Mouse (Mus musculus) lung, embryonic 15.5 days (tissue): ENCODE measurements around the gene Tas2r106. TPM values are rescaled to one million over a fixed set of nuclear protein-coding genes. Genes with fewer than 3 reads are reported as not detected.

Source experiments
- ATAC-seq: fragments of 200-750 bp; cut with Nextera tagmentation; 2 replicates; pipeline ENCODE4 v1.8.0; 2017; ENCODE audit warnings: moderate number of reproducible peaks, borderline replicate concordance; ENCODE audit not compliant: low FRiP score, low TSS enrichment; ENCODE audit errors: extremely low read depth
- H3K27ac ChIP-seq: fragments of 300-500 bp; sonication (generic); 2 replicates; pipeline ENCODE4 v1.5.1; 2015; ENCODE audit warnings: moderate library complexity, mild to moderate bottlenecking, inconsistent platforms
- H3K27me3 ChIP-seq: fragments of 300-500 bp; sonication (generic); 2 replicates; pipeline ENCODE4 v1.6.1; 2015; ENCODE audit warnings: inconsistent platforms
- H3K36me3 ChIP-seq: fragments of 300-500 bp; sonication (generic); 2 replicates; pipeline ENCODE4 v1.6.1; 2015; ENCODE audit warnings: inconsistent platforms
- H3K4me1 ChIP-seq: fragments of 300-500 bp; sonication (generic); 2 replicates; pipeline ENCODE4 v1.6.1; 2015; ENCODE audit warnings: inconsistent platforms
- H3K4me2 ChIP-seq: fragments of 300-500 bp; sonication (generic); 2 replicates; pipeline ENCODE4 v1.6.1; 2015; ENCODE audit warnings: inconsistent platforms, mild to moderate bottlenecking, moderate library complexity
- H3K4me3 ChIP-seq: fragments of 300-500 bp; sonication (generic); 2 replicates; pipeline ENCODE4 v1.5.1; 2015; ENCODE audit warnings: mild to moderate bottlenecking, inconsistent platforms
- H3K9ac ChIP-seq: fragments of 300-500 bp; sonication (generic); 2 replicates; pipeline ENCODE4 v1.6.1; 2015; ENCODE audit warnings: inconsistent platforms
- H3K9me3 ChIP-seq: fragments of 300-500 bp; sonication (generic); 2 replicates; pipeline ENCODE4 v1.6.1; 2016; ENCODE audit warnings: inconsistent platforms
- WGBS: fragments of 180-500 bp; shearing (Covaris S2); methylation state at CpG from one replicate; pipeline ENCODE4 v1.1.7; 2015; 5-methylcytosine and 5-hydroxymethylcytosine counted together
- polyA plus RNA-seq: library from polyadenylated mRNA; unstranded; fragments of >200 nt; fragmentation: Nextera tagmentation; extraction: Ambion mirVana; gene quantifications from 2 replicates; pipeline ENCODE4 v1.2.1, GENCODE M21; 2015

The Tas2r106 gene
- polyA plus RNA-seq, result not detected in 2 replicates

DNA sequence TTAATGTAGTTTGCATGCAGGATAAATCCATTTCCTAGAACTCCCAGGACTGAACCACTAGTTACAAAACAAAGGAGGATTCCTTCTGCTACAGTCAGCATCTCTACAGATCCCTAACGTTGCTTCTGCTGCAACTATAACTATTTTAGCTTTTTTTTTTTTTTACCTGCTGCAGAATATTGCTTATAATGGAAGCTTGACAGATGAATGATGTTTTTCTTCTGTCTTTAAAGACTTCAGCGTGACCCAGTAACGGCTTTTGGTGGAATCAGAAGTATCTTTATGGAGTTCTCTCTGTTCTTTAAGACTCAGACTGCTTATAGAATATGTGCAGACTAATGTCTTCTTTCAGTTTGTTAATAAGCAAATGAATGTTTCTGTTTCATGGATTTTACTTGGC is at the start of gene Tas2r106:
Gene Tas2r106 (minus strand): TSS at position 101 of the 400 bp plus-strand sequence.
- no peaks in the 10 kb centered on the region for H3K36me3 ChIP-seq
- no peak within 1 kb of the TSS for H3K4me3 ChIP-seq
- H3K9me3 ChIP-seq, result no peaks in the 10 kb centered on the region
- no peak within 1 kb of the TSS for H3K4me2 ChIP-seq
- H3K9ac ChIP-seq, result no peak within 1 kb of the TSS
- H3K27ac ChIP-seq, result no peak within 1 kb of the TSS
- no peaks in the 10 kb centered on the region for H3K4me1 ChIP-seq
- 67% methylated on average over 3 of the region's 3 CpGs for WGBS
- no peaks in the 10 kb centered on the region for H3K27me3 ChIP-seq
- ATAC-seq, result no peak

DNA sequence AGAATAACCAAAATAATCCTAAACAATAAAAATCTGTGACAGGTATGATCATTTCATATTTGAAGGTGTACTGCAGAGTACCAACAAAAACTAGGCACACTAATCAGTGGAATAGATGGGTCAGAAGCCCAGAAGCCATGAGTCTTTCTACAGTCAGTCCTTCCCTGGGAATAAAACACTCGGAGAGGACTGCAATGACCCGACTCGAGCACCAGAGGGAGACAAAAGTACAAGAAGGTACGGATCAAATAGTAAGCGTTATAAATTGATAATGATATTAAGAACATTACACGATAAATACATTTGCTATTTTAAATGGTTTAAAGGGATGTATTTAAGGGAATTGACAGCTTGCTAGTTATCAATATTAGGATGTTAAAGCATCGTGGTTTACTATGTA is 34.1 kb upstream of the Tas2r106 start:
- Histone ChIP-seq H3K4me1 (no peaks in the 10 kb centered on the region), H3K9me3 (no peaks in the 10 kb centered on the region; the same call in 1 of the 2 replicates), H3K36me3 (no peaks in the 10 kb centered on the region), H3K9ac (no peak overlapping the region), H3K27me3 (no peaks in the 10 kb centered on the region), H3K4me2 (no peak overlapping the region), H3K27ac (no peak overlapping the region), H3K4me3 (no peak overlapping the region)
- 39% methylated on average over 7 of the region's 7 CpGs for WGBS
- no peak for ATAC-seq

DNA sequence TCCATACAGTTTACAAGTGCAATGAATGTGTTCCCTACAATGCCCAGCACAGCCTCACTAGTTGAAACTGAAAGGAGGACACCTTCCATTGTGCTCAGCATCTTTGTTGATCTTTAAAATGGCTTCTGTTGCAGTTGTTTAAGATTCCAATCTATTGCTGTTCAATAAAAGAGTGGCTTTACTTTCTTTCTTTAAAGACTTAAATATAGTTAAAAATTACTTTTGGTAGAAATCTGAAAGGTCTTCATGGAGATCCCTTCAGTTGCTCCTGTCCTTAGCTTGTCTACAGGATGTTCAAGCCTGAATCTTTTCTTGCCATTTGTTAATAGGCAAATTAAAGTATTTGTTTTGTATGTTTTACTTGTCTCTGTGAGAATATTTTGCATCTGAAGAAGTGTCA is 11.3 kb upstream of the Tas2r106 start, which contains the start of gene Tas2r114:
Gene Tas2r114 (minus strand): TSS at position 101 of the 400 bp plus-strand sequence.
- ATAC-seq, result no peak
- H3K27ac ChIP-seq, result no peak within 1 kb of the TSS
- H3K36me3 ChIP-seq, result no peaks in the 10 kb centered on the region

DNA sequence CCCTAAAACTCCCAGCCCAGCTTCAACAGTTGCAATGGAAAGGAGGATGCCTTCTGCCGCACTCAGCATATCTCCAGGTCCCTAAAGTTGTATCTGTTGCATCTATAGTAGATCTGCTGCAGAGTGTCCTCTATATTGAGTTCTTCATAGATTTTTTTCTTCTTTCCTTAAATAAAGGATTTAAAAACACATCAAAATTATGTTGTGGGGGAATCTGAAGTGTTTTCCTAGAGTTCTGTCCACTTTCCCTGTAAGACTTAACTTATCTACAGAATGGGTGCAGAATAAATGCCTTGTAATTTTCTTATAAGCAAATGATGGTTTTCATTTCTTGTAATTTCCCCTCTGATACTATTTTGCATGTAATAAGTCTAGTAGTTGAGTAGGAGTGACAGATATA is 8.7 kb upstream of the Tas2r106 start, which contains the start of gene Tas2r105:
Gene Tas2r105 (minus strand): TSS at position 101 of the 400 bp plus-strand sequence.
- Histone ChIP-seq H3K4me3 (no peak within 1 kb of the TSS), H3K4me1 (no peaks in the 10 kb centered on the region), H3K9ac (no peak within 1 kb of the TSS), H3K4me2 (no peak within 1 kb of the TSS), H3K9me3 (no peaks in the 10 kb centered on the region), H3K36me3 (no peaks in the 10 kb centered on the region), H3K27ac (no peak within 1 kb of the TSS), H3K27me3 (no peaks in the 10 kb centered on the region)
- 65% methylated on average over 1 of the region's 1 CpGs for WGBS
- ATAC-seq, result no peak

More for the DNA sequence above, 11.3 kb upstream of the Tas2r106 start, which contains the start of gene Tas2r114:
- Histone ChIP-seq H3K4me2 (no peak within 1 kb of the TSS), H3K27me3 (no peaks in the 10 kb centered on the region), H3K4me1 (no peaks in the 10 kb centered on the region), H3K4me3 (no peak within 1 kb of the TSS), H3K9me3 (no peaks in the 10 kb centered on the region), H3K9ac (no peak within 1 kb of the TSS)

DNA sequence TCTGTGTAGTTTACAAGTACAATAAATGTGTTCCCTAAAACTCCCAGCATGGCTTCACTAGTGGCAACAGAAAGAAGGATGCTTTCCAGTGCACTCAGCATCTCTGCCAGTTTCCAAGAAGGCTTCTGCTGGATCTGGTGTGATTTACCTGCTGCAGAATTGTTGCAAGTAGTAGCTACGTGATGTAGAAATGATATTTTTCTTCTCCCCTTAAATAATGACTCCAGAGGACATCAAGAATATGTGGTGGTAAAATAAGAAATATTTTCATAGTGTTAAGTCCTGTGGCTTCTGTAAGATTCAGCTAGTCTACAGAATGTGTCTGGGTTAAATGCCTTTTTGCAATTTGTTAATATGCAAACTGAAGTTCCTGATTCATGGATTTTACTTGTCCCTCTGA is 7.0 kb upstream of the Tas2r106 start, which contains the start of gene Tas2r104:
Gene Tas2r104 (minus strand): TSS at position 101 of the 400 bp plus-strand sequence.
- WGBS, result 64% methylated on average over 1 of the region's 1 CpGs
- H3K36me3 ChIP-seq, result no peaks in the 10 kb centered on the region
- H3K9ac ChIP-seq, result no peak within 1 kb of the TSS
- no peaks in the 10 kb centered on the region for H3K27me3 ChIP-seq
- H3K4me3 ChIP-seq, result no peak within 1 kb of the TSS
- H3K9me3 ChIP-seq, result no peaks in the 10 kb centered on the region
- ATAC-seq, result no peak
- no peak within 1 kb of the TSS for H3K4me2 ChIP-seq
- H3K27ac ChIP-seq, result no peak within 1 kb of the TSS
- no peaks in the 10 kb centered on the region for H3K4me1 ChIP-seq

DNA sequence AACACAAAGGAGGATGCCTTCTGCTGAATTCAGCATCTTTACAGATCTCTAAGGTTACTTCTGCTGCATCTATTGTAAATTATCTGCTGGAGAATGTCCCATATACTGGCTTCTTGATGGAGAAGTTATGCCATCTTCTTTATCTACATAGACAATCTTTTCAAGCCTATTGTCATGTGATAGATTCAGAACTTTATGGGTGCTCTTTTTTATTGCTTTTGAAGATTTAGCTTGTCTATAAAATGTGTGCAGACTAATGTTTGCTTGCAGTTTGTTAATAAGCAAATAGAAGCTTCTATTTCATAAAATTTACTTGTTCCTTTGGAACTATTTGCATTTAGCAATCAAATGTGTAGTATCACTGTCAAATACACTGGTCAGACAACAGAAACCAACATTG is 18.6 kb downstream of the Tas2r106 start, which contains the start of gene Tas2r107:
Gene Tas2r107 (minus strand): TSS at position 101 of the 400 bp plus-strand sequence.
- Histone ChIP-seq H3K27me3 (no peaks in the 10 kb centered on the region), H3K27ac (no peak within 1 kb of the TSS), H3K9ac (no peak within 1 kb of the TSS), H3K4me1 (no peaks in the 10 kb centered on the region), H3K9me3 (no peaks in the 10 kb centered on the region), H3K4me3 (no peak within 1 kb of the TSS), H3K36me3 (no peaks in the 10 kb centered on the region), H3K4me2 (no peak within 1 kb of the TSS)
- no peak for ATAC-seq

DNA sequence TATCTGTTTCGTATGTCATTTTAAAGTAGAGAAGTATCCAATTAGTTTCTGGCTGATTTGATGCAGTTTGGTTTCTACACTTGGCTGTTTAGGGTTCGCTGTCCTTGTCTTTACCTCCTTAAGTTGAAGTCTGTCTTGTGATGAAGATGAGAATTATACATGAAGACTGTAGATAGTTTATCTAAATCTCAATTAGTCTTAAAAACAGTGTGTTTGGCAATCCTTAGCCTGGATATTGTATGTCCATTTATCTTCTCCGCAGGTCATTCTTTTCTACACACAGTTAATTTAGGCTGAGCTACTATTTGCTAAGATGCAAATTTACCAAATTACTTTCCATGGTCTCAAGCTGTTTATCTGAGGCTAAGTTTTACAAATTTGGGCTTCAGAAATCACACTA is 47.9 kb downstream of the Tas2r106 start, which contains the start of gene Tas2r130:
Gene Tas2r130 (minus strand): TSS at position 101 of the 400 bp plus-strand sequence.
- H3K27ac ChIP-seq, result no peak within 1 kb of the TSS
- H3K27me3 ChIP-seq, result no peaks in the 10 kb centered on the region
- no peaks in the 10 kb centered on the region for H3K36me3 ChIP-seq
- H3K4me1 ChIP-seq, result no peaks in the 10 kb centered on the region
- no peak within 1 kb of the TSS for H3K4me3 ChIP-seq
- no peaks in the 10 kb centered on the region for H3K9me3 ChIP-seq
- 72% methylated on average over 3 of the region's 3 CpGs for WGBS
- H3K4me2 ChIP-seq, result no peak within 1 kb of the TSS
- H3K9ac ChIP-seq, result no peak within 1 kb of the TSS
- no peak for ATAC-seq

Other genes with a start within 250 kb of the Tas2r106 start
- gene 5430401F13Rik, start 192.5 kb downstream of the Tas2r106 start, polyA plus RNA-seq, result not detected in 2 replicates
- not detected in 2 replicates for gene Gm6619, start 192.5 kb downstream of the Tas2r106 start, polyA plus RNA-seq
- gene Tas2r130, start 48.0 kb downstream of the Tas2r106 start, polyA plus RNA-seq, result not detected in 2 replicates
- not detected in 2 replicates for gene Tas2r107, start 18.7 kb downstream of the Tas2r106 start, polyA plus RNA-seq
- not detected in 2 replicates for gene Tas2r104, start 6.9 kb upstream of the Tas2r106 start, polyA plus RNA-seq
- gene Tas2r105, start 8.6 kb upstream of the Tas2r106 start, polyA plus RNA-seq, result not detected in 2 replicates
- gene Tas2r114, start 11.2 kb upstream of the Tas2r106 start, polyA plus RNA-seq, result not detected in 2 replicates